Mouse (Mus musculus): ENCODE results near the gene Tmcc2.

Gene Tmcc2

GRCm38 (mm10) chr1:132389886-132390585, 1.0 kb downstream of the Tmcc2 start:
- no peak for DNase-seq (ENCODE audit: low spot score)

GRCm38 (mm10) chr1:132388813-132389803, 2.0 kb downstream of the Tmcc2 start:
- DNase-seq (ENCODE audit: low spot score) = no peak

- DNase-seq (ENCODE audit: low spot score) = no peak
Observed at GRCm38 (mm10) chr1:132387943-132388342, 3.1 kb downstream of the Tmcc2 start.

DNA sequence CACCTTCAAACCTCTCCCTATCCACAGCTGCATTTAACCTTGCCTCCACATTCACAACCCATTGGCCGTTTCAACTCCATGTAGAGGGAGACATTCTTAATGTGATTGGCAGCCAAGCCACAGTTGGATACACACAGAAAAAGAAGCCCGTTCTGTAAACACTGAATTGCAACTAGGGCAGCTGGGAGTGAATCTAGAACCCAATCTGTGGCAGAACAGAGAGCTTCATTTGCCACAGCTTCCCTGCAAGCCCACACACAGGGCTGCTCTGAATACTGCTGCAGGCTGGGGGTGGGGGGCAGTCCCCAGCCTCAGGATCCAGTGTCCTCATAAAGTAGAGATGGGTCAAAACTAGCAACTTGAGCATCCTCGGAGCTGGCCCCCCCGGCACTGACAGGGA, 4.8 kb downstream of the Tmcc2 start:
- no peak for DNase-seq (ENCODE audit: low spot score)

DNA sequence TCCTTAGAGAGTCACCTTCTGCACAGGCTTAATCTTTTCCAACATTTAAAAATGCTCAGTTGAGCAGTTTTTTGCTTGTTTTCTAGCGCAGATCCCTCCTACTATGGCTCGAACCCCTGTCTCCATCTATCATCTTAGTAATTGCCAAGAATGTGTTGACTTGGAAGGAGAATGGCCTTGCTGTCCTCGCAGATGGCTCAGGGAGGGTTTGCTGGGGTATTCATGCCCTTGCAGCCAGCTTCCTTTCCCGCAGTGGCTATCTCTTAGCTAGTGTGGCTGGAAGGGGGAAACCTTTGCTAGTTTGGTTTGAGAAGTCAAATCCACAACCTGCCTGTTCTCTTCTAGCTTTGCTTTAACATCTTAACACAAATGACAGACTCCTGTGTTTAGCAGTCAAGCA, 5.4 kb downstream of the Tmcc2 start:
- DNase-seq (ENCODE audit: low spot score) = no peak

DNA sequence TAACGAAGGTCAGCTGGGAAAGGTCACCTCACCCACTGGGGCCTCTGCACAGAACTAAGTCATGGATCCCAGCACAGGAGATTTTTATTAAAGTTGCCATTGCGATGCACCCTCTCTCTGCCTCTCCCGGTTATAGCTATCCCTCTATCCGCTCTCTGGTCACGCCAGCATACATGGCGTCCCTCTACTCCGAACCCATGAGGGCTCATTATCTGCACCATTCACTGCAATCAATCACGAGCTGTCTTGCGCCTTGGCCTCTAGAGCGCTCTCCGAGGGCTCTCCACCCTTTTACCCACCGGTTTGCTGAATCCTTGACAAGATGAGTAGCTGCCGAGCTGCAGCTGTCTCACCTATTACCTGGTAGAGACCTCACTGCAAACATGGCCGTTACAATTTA, 5.8 kb downstream of the Tmcc2 start:
- DNase-seq (ENCODE audit: low spot score) = no peak

- no peak for DNase-seq (ENCODE audit: low spot score)
Observed at GRCm38 (mm10) chr1:132384001-132384554, 7.0 kb downstream of the Tmcc2 start.

- no peak for DNase-seq (ENCODE audit: low spot score)
Observed at GRCm38 (mm10) chr1:132381929-132382328, 9.2 kb downstream of the Tmcc2 start.

DNA sequence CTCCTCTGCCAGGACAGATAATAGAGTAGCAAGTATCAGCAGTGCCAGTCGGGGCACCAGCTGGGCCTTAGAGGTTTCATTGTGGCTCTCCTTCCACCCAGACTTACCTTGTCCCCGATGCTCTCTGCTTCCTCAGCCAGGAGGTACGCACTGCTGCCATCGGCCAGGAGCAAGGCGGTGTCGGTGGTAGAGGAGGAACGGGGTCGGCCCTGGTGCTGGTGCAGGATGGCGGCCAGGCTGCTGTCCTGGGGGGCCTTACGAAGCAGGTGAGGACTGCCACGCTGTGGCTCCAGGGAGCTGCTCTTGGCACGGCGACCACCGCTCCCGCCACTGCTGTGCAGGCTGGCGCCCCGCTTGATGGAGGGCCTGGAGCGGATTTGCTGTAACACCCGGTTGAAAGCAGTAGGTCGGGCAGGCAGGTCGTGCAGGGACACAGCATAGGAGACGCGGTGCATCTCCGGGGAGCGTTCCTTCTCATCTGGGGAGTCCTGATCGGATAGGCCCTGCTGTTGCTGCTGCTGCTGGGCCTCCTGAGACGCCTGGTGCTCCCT, 10.5 kb downstream of the Tmcc2 start:
- no peak for DNase-seq (ENCODE audit: low spot score)

GRCm38 (mm10) chr1:132377811-132378210, 13.3 kb downstream of the Tmcc2 start:
- DNase-seq (ENCODE audit: low spot score) = no peak

DNA sequence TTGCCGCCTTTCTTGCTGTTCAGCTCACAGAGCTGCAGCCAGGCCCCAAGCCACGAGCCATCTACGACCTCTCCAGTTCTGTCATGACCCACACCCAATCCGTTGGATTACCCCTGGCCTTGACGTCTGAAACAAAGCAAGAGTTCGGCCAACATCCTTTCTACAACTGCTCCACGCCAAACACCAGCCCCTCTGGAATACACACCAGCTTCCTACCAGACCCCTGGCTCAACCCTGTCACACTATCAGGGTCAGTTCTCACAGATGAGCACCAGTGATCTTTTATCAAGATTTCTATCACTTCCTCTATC, 14.1 kb downstream of the Tmcc2 start:
- DNase-seq (ENCODE audit: low spot score) = no peak

DNA sequence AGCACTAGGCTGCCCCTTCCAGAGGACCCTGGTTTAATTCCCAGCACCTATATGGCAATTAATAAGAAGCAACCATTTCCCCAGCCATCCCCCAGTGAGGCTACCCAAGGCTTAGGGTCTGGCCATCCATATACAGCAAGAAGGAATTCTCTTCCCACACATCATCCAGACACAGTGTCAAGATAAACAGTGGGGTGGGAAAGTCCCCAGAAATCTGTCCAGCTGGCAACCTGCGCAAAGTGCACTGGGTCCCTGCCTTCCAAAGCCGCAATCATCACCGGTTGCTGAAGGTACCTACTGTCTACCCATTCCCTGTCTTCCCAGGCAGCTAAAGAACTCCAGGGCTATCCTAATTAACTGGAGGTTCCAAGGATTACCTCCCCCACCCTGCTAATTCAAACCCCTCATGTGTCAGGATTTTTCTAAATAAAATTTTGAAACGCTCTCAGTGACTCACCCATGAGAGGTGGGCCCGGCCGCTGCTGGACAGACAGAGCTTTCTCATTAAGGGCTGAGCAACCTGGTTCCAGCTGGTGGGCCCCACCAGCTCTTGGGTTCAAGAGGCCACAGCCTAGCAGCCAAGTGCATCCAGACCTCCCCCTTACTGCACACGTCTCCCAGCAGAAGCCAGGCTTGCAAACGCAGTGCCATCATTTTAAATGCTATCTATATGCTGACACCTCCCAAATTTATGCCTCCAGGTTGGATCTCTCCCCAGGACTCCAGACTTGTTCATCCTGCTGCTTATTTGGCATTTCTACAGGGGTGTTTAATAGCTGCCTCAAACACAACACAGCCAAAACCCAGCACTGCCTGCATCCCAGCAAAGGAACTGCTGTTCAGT, 14.6 kb downstream of the Tmcc2 start:
- DNase-seq (ENCODE audit: low spot score) = no peak

DNA sequence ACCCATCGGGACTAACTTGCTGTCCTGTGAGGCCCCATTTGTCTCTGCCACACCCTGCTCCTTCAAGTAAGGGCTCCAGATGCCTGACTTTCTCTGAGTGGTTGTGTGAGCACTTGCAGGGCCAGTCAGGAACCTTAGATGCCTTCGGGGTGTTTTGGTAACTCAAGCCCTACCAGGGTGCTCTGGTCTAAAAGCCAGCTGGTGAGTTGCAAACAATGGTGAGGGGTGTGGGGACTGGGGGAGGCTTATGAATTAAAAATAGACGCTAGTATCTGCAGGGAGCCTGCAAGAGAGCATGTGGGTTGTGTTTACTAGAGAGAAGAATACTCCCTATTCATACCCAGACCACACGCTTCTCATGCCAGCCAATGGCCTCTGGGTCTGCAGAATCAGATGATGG, 15.8 kb downstream of the Tmcc2 start:
- DNase-seq (ENCODE audit: low spot score) = no peak

DNA sequence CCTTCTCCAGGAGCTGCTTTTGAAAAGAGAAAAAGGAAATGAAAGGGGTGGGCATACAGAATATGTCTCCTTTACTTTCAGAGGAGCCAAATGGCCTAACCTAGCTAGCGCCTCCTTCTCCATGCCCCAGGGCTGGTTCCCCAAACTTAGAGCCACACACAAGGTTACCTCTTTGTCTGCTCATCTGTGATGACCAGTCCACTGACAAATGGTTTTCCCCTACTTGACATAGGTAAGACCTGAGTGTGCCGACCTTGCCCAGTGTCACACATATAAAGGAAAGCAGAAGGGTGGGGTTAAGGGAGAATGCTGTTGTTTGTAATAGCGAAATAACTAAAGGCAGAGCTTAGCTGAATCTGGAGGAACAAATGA, 16.2 kb downstream of the Tmcc2 start:
- no peak for DNase-seq (ENCODE audit: low spot score)

GRCm38 (mm10) chr1:132374140-132374872, 16.8 kb downstream of the Tmcc2 start:
- no peak for DNase-seq (ENCODE audit: low spot score)

GRCm38 (mm10) chr1:132372896-132373534, 18.1 kb downstream of the Tmcc2 start:
- DNase-seq (ENCODE audit: low spot score) = no peak

GRCm38 (mm10) chr1:132372354-132372753, 18.7 kb downstream of the Tmcc2 start:
- no peak for DNase-seq (ENCODE audit: low spot score)

- DNase-seq (ENCODE audit: low spot score) = no peak
Observed at GRCm38 (mm10) chr1:132371298-132372081, 19.6 kb downstream of the Tmcc2 start.

- no peak for DNase-seq (ENCODE audit: low spot score)
Observed at GRCm38 (mm10) chr1:132370681-132371173, 20.4 kb downstream of the Tmcc2 start.

Measured in ovary, postnatal 14 days (tissue).